Mouse (Mus musculus) colon, adult 2 months (tissue): ENCODE results near the gene Zfp212. TPM values are rescaled to one million over a fixed set of nuclear protein-coding genes. Genes with fewer than 3 reads are reported as not detected.

Experiments
- polyA plus RNA-seq: library from polyadenylated mRNA; depleted of rRNA; stranded (reverse); fragments of >200 nt; gene quantifications from 2 replicates; pipeline ENCODE4 v1.2.3, GENCODE M21; 2012; rRNA removed

Gene Zfp212
- 8.6 and 10.0 TPM in 2 replicates for polyA plus RNA-seq

DNA sequence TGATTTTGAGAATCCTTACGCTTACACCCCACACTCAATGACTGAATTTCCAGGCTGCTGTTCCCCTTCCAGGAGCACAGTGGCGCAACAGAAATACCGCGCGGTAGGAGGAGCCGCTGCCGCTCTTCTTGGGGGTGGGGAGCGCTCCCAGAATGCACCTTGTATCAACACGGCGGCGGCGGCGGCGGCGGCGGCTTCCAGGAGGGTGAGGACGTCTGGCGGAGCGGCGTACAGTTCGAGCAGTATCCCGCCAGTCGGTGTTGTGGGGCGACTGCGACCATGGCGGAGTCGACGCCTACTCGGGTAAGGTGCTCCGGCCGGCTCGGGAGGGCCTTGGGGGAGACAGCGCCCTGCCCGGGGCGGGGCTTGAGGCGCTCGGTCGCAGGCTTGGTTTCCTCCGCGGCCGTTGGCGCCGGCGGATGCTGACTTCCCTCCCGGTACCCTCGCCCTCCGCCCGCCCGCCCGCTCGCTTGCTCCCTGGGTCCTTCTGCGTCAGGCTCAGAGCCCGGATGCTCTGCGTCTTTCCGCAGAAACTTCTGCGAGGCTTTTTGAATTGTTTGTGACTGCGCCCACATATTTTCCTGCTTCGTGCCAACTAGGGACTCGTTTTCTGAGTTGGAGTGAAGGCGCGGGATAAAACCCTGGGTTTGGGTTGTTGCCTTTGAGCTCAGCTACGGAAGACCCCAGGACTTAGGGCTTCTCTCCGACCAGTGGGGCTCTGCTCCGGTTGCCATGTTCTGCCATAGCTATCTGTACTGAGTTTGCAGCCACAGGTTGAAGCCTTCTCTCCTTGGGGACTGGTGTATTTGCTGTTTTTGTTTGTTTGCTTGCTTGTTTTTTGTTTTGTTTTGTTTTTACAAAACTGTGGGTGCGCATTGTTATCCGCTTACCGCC lies at the start of gene Zfp212:
TSS of gene Zfp212 (plus strand) at position 30 of the 894 bp plus-strand sequence.

GRCm38 (mm10) chr6:47877058-47877457 lies 43.2 kb upstream of the Zfp212 start, which contains the start of gene Zfp282:
Gene Zfp282, plus strand, starts transcription at chr6:47877204.

GRCm38 (mm10) chr6:47953191-47953726 lies 33.0 kb downstream of the Zfp212 start, which contains the start of gene Zfp956:
Gene Zfp956, plus strand, starts transcription at chr6:47953390.

Other genes with a start within 250 kb of the Zfp212 start
- 23.6 and 29.1 TPM in 2 replicates for gene Pdia4, start 107.0 kb upstream of the Zfp212 start, polyA plus RNA-seq
- 0.30 and 0.47 TPM in 2 replicates for gene Zfp786, start 89.6 kb upstream of the Zfp212 start, polyA plus RNA-seq
- 7.5 and 9.3 TPM in 2 replicates for gene Zfp398, start 84.8 kb upstream of the Zfp212 start, polyA plus RNA-seq
- gene Zfp282, start 43.3 kb upstream of the Zfp212 start, polyA plus RNA-seq: 8.5 and 9.9 TPM in 2 replicates
- 10.7 and 11.0 TPM in 2 replicates for gene Zfp956, start 32.9 kb downstream of the Zfp212 start, polyA plus RNA-seq
- gene Zfp777, start 128.4 kb downstream of the Zfp212 start, polyA plus RNA-seq: 21.7 and 25.3 TPM in 2 replicates
- 23.6 and 24.7 TPM in 2 replicates for gene Zfp746, start 166.1 kb downstream of the Zfp212 start, polyA plus RNA-seq